Mouse (Mus musculus) urinary bladder, postnatal 14 days (tissue): ENCODE measurements around the gene Tmx2.

Source experiments
- DNase-seq: peaks from one replicate; pipeline ENCODE4 v3.0.0; 2021; ENCODE audit warnings: low spot score

Tmx2 gene

GRCm38 (mm10) chr2:84638428-84639220 lies 40.3 kb downstream of the Tmx2 start:
- no peak for DNase-seq

GRCm38 (mm10) chr2:84637452-84638165 lies 41.3 kb downstream of the Tmx2 start:
- DNase-seq, result no peak

- peak; percentile 32 for DNase-seq
Observed at GRCm38 (mm10) chr2:84636231-84636741, 42.7 kb downstream of the Tmx2 start.

GRCm38 (mm10) chr2:84635611-84636010 lies 43.3 kb downstream of the Tmx2 start:
- DNase-seq, result peak; percentile 87

DNA sequence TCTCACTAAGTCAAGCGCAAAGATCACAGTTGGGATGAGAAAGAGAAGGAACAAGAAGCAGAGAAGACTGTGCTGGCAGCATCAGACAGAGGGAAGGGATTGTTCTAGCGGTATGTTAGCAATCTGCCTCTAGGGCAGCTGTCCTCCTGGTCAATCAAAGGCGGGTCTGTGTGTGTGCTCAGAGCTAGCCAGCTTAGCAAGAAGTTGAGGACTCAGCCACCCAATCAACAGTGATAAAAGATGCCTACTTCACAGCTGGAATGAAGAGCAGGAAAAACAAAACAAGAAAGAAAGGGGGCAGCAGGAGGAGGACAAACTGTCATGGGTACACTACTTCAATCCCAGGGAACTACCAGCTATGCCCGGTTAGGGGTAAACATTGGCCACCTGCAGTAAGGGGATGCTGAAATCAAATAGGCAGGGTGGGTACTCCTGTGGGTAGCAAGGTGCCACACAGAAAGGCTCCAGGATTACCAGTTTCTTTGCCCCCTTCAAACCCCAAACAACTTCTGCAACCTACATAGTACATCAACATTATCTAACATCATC lies 43.9 kb downstream of the Tmx2 start:
- no peak for DNase-seq

- DNase-seq, result no peak
Observed at GRCm38 (mm10) chr2:84634006-84634405, 44.9 kb downstream of the Tmx2 start.

DNA sequence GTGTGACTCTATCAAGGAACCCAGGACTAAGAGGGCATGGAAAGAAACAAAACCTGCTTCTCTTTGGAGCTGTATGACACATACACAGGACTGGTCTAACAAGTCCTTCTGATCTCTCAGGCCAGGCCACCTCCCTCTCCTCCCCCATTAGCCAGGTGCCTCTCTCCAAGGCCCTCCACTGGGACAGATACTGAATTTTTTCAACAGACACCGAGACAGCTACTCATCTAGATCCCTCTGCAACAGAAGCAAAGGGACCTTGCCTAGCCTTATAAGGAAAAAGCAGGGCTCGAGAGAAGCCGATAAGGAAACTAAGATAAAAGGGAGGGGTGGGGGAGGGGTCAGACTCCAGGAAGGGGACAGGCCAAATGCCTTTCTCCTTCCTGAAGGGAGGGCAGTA lies 45.9 kb downstream of the Tmx2 start:
- DNase-seq, result peak; percentile 65

GRCm38 (mm10) chr2:84632001-84632400 lies 46.9 kb downstream of the Tmx2 start:
- no peak for DNase-seq

DNA sequence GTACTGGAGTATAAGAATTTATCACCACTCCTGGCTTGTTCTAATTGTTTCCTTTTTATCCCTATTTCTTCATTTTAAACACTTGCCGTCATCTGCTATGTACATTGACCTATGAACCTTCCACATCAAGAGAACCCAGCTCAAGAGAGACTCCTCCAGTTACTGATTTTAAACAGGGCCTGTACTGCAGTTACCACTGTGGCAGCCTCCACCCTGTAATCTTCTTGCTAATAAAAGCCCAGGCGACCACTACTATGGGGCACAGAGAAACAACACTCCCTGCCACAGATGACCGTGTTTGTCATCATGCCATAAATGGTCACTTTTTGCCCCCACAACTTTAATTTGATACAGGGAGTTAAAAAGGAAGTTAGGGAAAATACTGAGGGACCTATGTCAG lies 51.9 kb downstream of the Tmx2 start:
- DNase-seq, result no peak

DNA sequence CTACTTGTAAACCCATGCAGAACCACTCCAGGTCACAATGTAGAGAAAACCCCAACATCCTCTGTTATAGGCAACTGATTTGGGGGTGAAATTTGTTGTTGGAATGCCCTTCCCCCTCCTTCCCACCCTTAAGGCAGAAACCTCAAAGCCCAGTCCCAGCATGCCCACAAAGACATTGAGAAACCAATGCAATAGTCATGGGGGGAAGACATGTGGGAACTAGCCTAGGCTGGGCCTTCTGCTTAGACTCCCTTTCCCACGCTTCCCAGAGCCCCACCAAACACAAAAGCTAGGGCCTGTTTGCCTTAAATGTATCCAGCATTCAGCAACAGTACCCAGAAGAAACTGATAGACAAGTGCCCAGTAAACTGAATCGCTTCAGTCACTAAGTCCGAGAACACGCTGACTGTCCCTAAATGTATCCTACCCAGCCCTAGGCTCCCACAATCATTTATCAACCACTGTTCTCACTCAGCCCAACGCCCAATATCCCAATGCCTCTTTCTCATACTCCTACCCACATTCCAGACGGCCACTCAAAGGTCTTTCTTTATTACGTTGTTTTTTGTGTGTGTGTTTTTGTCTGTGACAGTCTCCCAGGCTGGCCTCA lies 52.5 kb downstream of the Tmx2 start:
- DNase-seq, result no peak

DNA sequence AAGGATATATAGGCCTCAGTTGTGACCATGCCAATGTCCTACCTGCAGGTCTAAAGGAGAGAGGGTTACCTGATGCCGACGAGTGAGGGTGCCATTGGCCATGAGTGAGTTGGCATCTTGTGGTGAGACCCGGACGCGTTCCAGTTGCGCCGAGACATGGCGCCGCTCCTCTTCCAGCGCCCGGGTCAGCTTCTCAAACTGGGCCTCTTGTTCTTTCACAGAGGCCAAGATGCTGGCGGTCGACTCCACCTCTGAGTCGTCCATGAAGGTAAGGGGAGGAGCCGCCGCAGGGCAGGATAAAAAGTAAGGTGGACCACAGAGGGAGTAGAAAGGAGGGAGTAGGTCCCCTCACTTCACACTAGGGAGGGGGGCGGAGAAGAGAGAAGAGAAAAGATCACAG lies 54.7 kb downstream of the Tmx2 start:
- DNase-seq, result no peak

- DNase-seq, result no peak
Observed at GRCm38 (mm10) chr2:84623428-84624119, 55.4 kb downstream of the Tmx2 start.

- no peak for DNase-seq
Observed at GRCm38 (mm10) chr2:84622668-84623067, 56.3 kb downstream of the Tmx2 start.
